Mouse (Mus musculus) CH12.LX (cell line): Measurements from ENCODE around the gene Gm17334. TPM values are rescaled to one million over a fixed set of nuclear protein-coding genes. Genes with fewer than 3 reads are reported as not detected.

ENCODE experiments used
- DNase-seq: peaks from one replicate; pipeline ENCODE4 v3.0.0-alpha.2; 2013; ENCODE audit errors: extremely low read depth
- H3K27ac ChIP-seq: 2 replicates; pipeline ENCODE4 v1.5.1; 2012; ENCODE audit warnings: low read depth, mild to moderate bottlenecking, control low read depth, moderate library complexity; ENCODE audit not compliant: insufficient read depth
- H3K27me3 ChIP-seq: replicated peaks from 2 replicates; pipeline ENCODE3; 2012; ENCODE audit warnings: inconsistent platforms
- H3K36me3 ChIP-seq, 2 experiments: replicated peaks in 1 of 2; 2 replicates each; pipeline versions ENCODE3 to v1.6.1; 2012; ENCODE audit warnings: inconsistent platforms in 1 of 2, low read length in 1 of 2, mild to moderate bottlenecking in 1 of 2, mixed read lengths in 1 of 2, moderate library complexity in 1 of 2; ENCODE audit not compliant: control insufficient read depth in 1 of 2, insufficient read depth in 1 of 2
- H3K4me1 ChIP-seq, 2 experiments: 2 replicates each; pipeline ENCODE4 v1.6.1; 2012; ENCODE audit warnings: inconsistent platforms in 1 of 2, moderate library complexity in 1 of 2; ENCODE audit not compliant: insufficient read depth in 2 of 2, control insufficient read depth in 1 of 2
- H3K4me2 ChIP-seq: 2 replicates; pipeline ENCODE4 v1.6.1; 2012; ENCODE audit warnings: low read depth, mild to moderate bottlenecking, control low read depth; ENCODE audit not compliant: poor library complexity, insufficient read depth, severe bottlenecking
- H3K4me3 ChIP-seq, 3 experiments: fragments of 150-350 bp in 1 of 3; sonication (generic) in 1 of 3; replicated peaks in 1 of 3; 2 replicates each; pipeline versions ENCODE3 to v1.5.1; 2011 to 2012; ENCODE audit warnings: low read depth in 2 of 3, low read length in 2 of 3, mild to moderate bottlenecking in 2 of 3, moderate library complexity in 2 of 3, control low read depth in 1 of 3, improper control_type of control experiment in 1 of 3, inconsistent platforms in 1 of 3, mixed read lengths in 1 of 3; ENCODE audit not compliant: poor library complexity in 1 of 3
- H3K79me2 ChIP-seq: replicated peaks from 2 replicates; pipeline ENCODE4 v1.6.1; 2012; ENCODE audit warnings: mild to moderate bottlenecking, moderate library complexity; ENCODE audit not compliant: control insufficient read depth, poor library complexity, insufficient read depth, severe bottlenecking; ENCODE audit errors: extremely low read depth
- H3K9ac ChIP-seq: 2 replicates; pipeline ENCODE4 v1.6.1; 2012; ENCODE audit warnings: low read depth, mild to moderate bottlenecking, control low read depth, moderate library complexity; ENCODE audit not compliant: insufficient read depth
- H3K9me3 ChIP-seq: replicated peaks from 2 replicates; pipeline ENCODE3; 2012; ENCODE audit warnings: low read length, inconsistent platforms, mixed read lengths
- BHLHE40 ChIP-seq: IDR thresholded peaks from 2 replicates; pipeline ENCODE4 v1.6.1; 2011; ENCODE audit warnings: mild to moderate bottlenecking, low read depth, low read length, improper control_type of control experiment
- CHD1 ChIP-seq: IDR thresholded peaks from 2 replicates; pipeline ENCODE4 v1.6.1; 2012; ENCODE audit warnings: low read depth, low read length, improper control_type of control experiment, inconsistent platforms
- CHD2 ChIP-seq: IDR thresholded peaks from 2 replicates; pipeline ENCODE4 v1.6.1; 2011; ENCODE audit warnings: low read length, improper control_type of control experiment
- CTCF ChIP-seq, 2 experiments: IDR thresholded peaks in 1 of 2; conservative IDR thresholded peaks in 1 of 2; 2 replicates each; pipeline ENCODE4 v1.5.1; 2011 to 2012; ENCODE audit warnings: low read depth in 2 of 2, low read length in 2 of 2, improper control_type of control experiment in 1 of 2, inconsistent platforms in 1 of 2, mild to moderate bottlenecking in 1 of 2, moderate library complexity in 1 of 2
- E2F4 ChIP-seq: IDR thresholded peaks from 2 replicates; pipeline ENCODE4 v1.6.1; 2011; ENCODE audit warnings: low read depth, low read length, improper control_type of control experiment; ENCODE audit not compliant: insufficient replicate concordance
- ELF1 ChIP-seq: IDR thresholded peaks from 2 replicates; pipeline ENCODE4 v1.6.1; 2014; ENCODE audit warnings: low read depth, mild to moderate bottlenecking, inconsistent platforms, low read length, improper control_type of control experiment
- EP300 ChIP-seq: IDR thresholded peaks from 2 replicates; pipeline ENCODE4 v1.6.1; 2011; ENCODE audit warnings: low read length, improper control_type of control experiment
- ETS1 ChIP-seq: conservative IDR thresholded peaks from 2 replicates; pipeline ENCODE4 v1.6.1; 2012; ENCODE audit warnings: low read depth, mild to moderate bottlenecking, inconsistent platforms, low read length, improper control_type of control experiment, moderate library complexity
- GABPA ChIP-seq: IDR thresholded peaks from 2 replicates; pipeline ENCODE4 v1.6.1; 2012; ENCODE audit warnings: low read depth, low read length, improper control_type of control experiment, inconsistent platforms; ENCODE audit not compliant: insufficient replicate concordance
- HCFC1 ChIP-seq: IDR thresholded peaks from 2 replicates; pipeline ENCODE4 v1.6.1; 2012; ENCODE audit warnings: low read depth, mild to moderate bottlenecking, inconsistent platforms, low read length, improper control_type of control experiment
- IRF4 ChIP-seq: IDR thresholded peaks from 2 replicates; pipeline ENCODE4 v1.6.1; 2014; ENCODE audit warnings: low read depth, mild to moderate bottlenecking, inconsistent platforms, low read length, improper control_type of control experiment
- JUN ChIP-seq: IDR thresholded peaks from 2 replicates; pipeline ENCODE4 v1.6.1; 2011; ENCODE audit warnings: low read depth, mild to moderate bottlenecking, low read length, improper control_type of control experiment, moderate library complexity; ENCODE audit not compliant: insufficient read depth
- JUND ChIP-seq: conservative IDR thresholded peaks from 2 replicates; pipeline ENCODE4 v1.6.1; 2011; ENCODE audit warnings: low read depth, low read length, improper control_type of control experiment
- KAT2A ChIP-seq: IDR thresholded peaks from 2 replicates; pipeline ENCODE4 v1.6.1; 2012; ENCODE audit warnings: low read length, improper control_type of control experiment, inconsistent platforms; ENCODE audit not compliant: insufficient replicate concordance
- MAFK ChIP-seq: IDR thresholded peaks from 2 replicates; pipeline ENCODE4 v1.6.1; 2011; ENCODE audit warnings: low read length, improper control_type of control experiment; ENCODE audit not compliant: insufficient replicate concordance
- MAX ChIP-seq: IDR thresholded peaks from 2 replicates; pipeline ENCODE4 v1.6.1; 2011; ENCODE audit warnings: low read length, improper control_type of control experiment
- MAZ ChIP-seq: IDR thresholded peaks from 2 replicates; pipeline ENCODE4 v1.6.1; 2012; ENCODE audit warnings: low read depth, mild to moderate bottlenecking, inconsistent platforms, low read length, improper control_type of control experiment, moderate library complexity
- MEF2A ChIP-seq: IDR thresholded peaks from 2 replicates; pipeline ENCODE4 v1.6.1; 2014; ENCODE audit warnings: low read depth, mild to moderate bottlenecking, inconsistent platforms, low read length, improper control_type of control experiment, borderline replicate concordance
- MXI1 ChIP-seq: IDR thresholded peaks from 2 replicates; pipeline ENCODE4 v1.6.1; 2011; ENCODE audit warnings: mild to moderate bottlenecking, low read depth, low read length, improper control_type of control experiment
- MYC ChIP-seq: IDR thresholded peaks from 2 replicates; pipeline ENCODE4 v1.6.1; 2011; ENCODE audit warnings: low read depth, mild to moderate bottlenecking, improper control_type of control experiment, low read length
- NELFE ChIP-seq: IDR thresholded peaks from 2 replicates; pipeline ENCODE4 v1.6.1; 2011; ENCODE audit warnings: low read depth, low read length, improper control_type of control experiment
- NRF1 ChIP-seq: IDR thresholded peaks from 2 replicates; pipeline ENCODE4 v1.6.1; 2014; ENCODE audit warnings: low read depth, mild to moderate bottlenecking, inconsistent platforms, low read length, improper control_type of control experiment, moderate library complexity
- PAX5 ChIP-seq: IDR thresholded peaks from 2 replicates; pipeline ENCODE4 v1.6.1; 2012; ENCODE audit warnings: low read length, inconsistent platforms, mixed read lengths
- POLR2A ChIP-seq: IDR thresholded peaks from 2 replicates; pipeline ENCODE4 v1.6.1; 2011; ENCODE audit warnings: low read depth, mild to moderate bottlenecking, improper control_type of control experiment, low read length
- POLR2AphosphoS2 ChIP-seq: IDR thresholded peaks from 2 replicates; pipeline ENCODE4 v1.6.1; 2011; ENCODE audit warnings: low read depth, low read length, improper control_type of control experiment
- RAD21 ChIP-seq: IDR thresholded peaks from 2 replicates; pipeline ENCODE4 v1.6.1; 2011; ENCODE audit warnings: low read depth, mild to moderate bottlenecking, low read length, improper control_type of control experiment, moderate library complexity
- RCOR1 ChIP-seq: conservative IDR thresholded peaks from 2 replicates; pipeline ENCODE4 v1.6.1; 2012; ENCODE audit warnings: low read depth, mild to moderate bottlenecking, inconsistent platforms, low read length, improper control_type of control experiment
- SIN3A ChIP-seq: IDR thresholded peaks from 2 replicates; pipeline ENCODE4 v1.6.1; 2012; ENCODE audit warnings: low read length, improper control_type of control experiment, inconsistent platforms
- SMC3 ChIP-seq: IDR thresholded peaks from 2 replicates; pipeline ENCODE4 v1.6.1; 2011; ENCODE audit warnings: low read depth, low read length, improper control_type of control experiment
- TBP ChIP-seq: conservative IDR thresholded peaks from 2 replicates; pipeline ENCODE4 v1.6.1; 2011; ENCODE audit warnings: low read depth, low read length, improper control_type of control experiment
- TCF12 ChIP-seq: IDR thresholded peaks from 2 replicates; pipeline ENCODE4 v1.6.1; 2014; ENCODE audit warnings: low read depth, mild to moderate bottlenecking, inconsistent platforms, low read length, improper control_type of control experiment
- UBTF ChIP-seq: IDR thresholded peaks from 2 replicates; pipeline ENCODE4 v1.6.1; 2012; ENCODE audit warnings: low read depth, mild to moderate bottlenecking, inconsistent platforms, low read length, improper control_type of control experiment, moderate library complexity
- USF1 ChIP-seq: IDR thresholded peaks from 2 replicates; pipeline ENCODE4 v1.6.1; 2014; ENCODE audit warnings: low read depth, mild to moderate bottlenecking, inconsistent platforms, low read length, improper control_type of control experiment
- USF2 ChIP-seq: conservative IDR thresholded peaks from 2 replicates; pipeline ENCODE4 v1.6.1; 2011; ENCODE audit warnings: low read depth, low read length, improper control_type of control experiment
- ZC3H11A ChIP-seq: IDR thresholded peaks from 2 replicates; pipeline ENCODE4 v1.6.1; 2012; ENCODE audit warnings: low read depth, mild to moderate bottlenecking, inconsistent platforms, low read length, improper control_type of control experiment
- ZKSCAN1 ChIP-seq: IDR thresholded peaks from 2 replicates; pipeline ENCODE4 v1.6.1; 2012; ENCODE audit warnings: low read depth, inconsistent platforms, low read length, improper control_type of control experiment, borderline replicate concordance
- ZMIZ1 ChIP-seq: IDR thresholded peaks from 2 replicates; pipeline ENCODE4 v1.6.1; 2012; ENCODE audit warnings: low read depth, mild to moderate bottlenecking, inconsistent platforms, low read length, improper control_type of control experiment
- ZNF384 ChIP-seq: IDR thresholded peaks from 2 replicates; pipeline ENCODE4 v1.6.1; 2012; ENCODE audit warnings: low read depth, low read length, improper control_type of control experiment, inconsistent platforms
- dilution Hi-C: fragments of 300-500 bp; cut with MboI; formaldehyde crosslinking; loops from 2 replicates; pipeline ENCODE4 v1.14.3; 2020; ENCODE audit warnings: low sequenced_read_pairs; ENCODE audit not compliant: extremely low pct_unique_long_range_greater_than_20kb, extremely low pct_ligation_motif_present
- in situ Hi-C: fragments of 300-500 bp; cut with MboI; formaldehyde crosslinking; loops from 3 replicates; pipeline ENCODE4 v1.14.3; 2019; ENCODE audit warnings: low sequenced_read_pairs, low pct_ligation_motif_present, low pct_unique_long_range_greater_than_20kb, mixed read lengths
- polyA plus RNA-seq: library from polyadenylated mRNA; unstranded; fragments of >175 nt; gene quantifications from 2 replicates; pipeline ENCODE4 v1.2.1, GENCODE M21; 2012; ENCODE audit warnings: low read depth; ENCODE audit not compliant: insufficient read length
- total RNA-seq, 2 experiments: library from RNA; depleted of rRNA; stranded (reverse); fragments of 300-350 nt in 1 of 2; fragments of >200 nt in 1 of 2; gene quantifications; 2 replicates each; pipeline ENCODE4 v1.2.3; 2012 to 2014

Gm17334 gene
- total and polyA plus RNA-seq, 3 experiments: 0.47 to 0.72 TPM; not detected in 1

DNA sequence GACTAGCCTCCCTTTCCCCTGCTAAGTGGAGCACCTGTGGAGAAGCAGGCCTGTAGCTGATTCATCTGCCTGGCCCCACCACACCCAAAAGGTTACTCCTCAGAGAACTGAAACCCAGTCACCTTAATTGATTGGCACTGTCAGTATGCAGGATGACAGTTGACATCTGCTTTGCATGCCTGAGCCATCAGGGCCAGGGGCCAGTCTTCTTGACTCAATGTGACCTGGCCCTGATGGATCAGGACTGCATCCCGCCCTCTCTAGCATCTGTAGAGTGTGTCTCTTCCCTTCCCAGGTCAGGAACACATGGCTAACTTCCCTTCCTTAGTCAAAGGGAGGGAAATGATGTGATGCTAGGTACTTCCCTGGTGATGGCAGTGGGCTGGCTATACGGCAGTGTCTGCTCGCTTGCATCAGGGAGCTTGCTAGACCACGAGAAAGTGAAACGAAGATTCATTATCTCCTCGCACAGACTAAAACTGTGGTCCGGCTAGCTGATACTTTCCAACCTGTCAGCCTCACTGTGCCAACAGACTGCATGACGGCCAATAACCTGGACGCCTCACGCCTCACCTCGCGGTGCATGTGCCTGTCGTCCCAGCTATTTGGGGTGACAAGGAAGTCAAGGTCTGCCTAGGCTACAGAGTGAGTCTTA, 47.7 kb upstream of the Gm17334 start:
- TF ChIP-seq SIN3A (peak; percentile 57; the same call in 1 of the 2 replicates), NRF1 (no peak), KAT2A (0 out of 2 replicates have a peak, but pooled peaks have one; percentile 37), IRF4 (peak; percentile 96), MYC (peak; percentile 83), ELF1 (no peak), MXI1 (peak; percentile 79; the same call in 1 of the 2 replicates), USF1 (no peak), TBP (0 out of 2 replicates have a peak, but pooled peaks have one; percentile 48), NELFE (0 out of 2 replicates have a peak, but pooled peaks have one; percentile 46), TCF12 (peak; percentile 95), SMC3 (no peak; the same call in 1 of the 2 replicates), EP300 (peak; percentile 84), MAX (0 out of 2 replicates have a peak, but pooled peaks have one; percentile 68), MAZ (peak; percentile 60), POLR2A (peak; percentile 61), JUN (peak; percentile 41; the same call in 1 of the 2 replicates), RCOR1 (peak; percentile 64; the same call in 1 of the 2 replicates), HCFC1 (no peak), JUND (no peak), PAX5 (no peak), CHD1 (no peak; the same call in 1 of the 2 replicates), CTCF (conservative IDR thresholded peaks at IDR 0.05 in 1 of 2, IDR thresholded peaks at IDR 0.05 in 1 of 2; ENCODE audit: low read depth in 2 of 2, low read length in 2 of 2) (no peak), POLR2AphosphoS2 (no peak), RAD21 (no peak), MEF2A (peak; percentile 87), ZMIZ1 (0 out of 2 replicates have a peak, but pooled peaks have one; percentile 69), GABPA (no peak), ZNF384 (no peak), ETS1 (peak; percentile 86), ZKSCAN1 (no peak), CHD2 (peak; percentile 29; the same call in 1 of the 2 replicates), E2F4 (no peak), MAFK (no peak), BHLHE40 (peak; percentile 80), ZC3H11A (no peak), USF2 (no peak), UBTF (0 out of 2 replicates have a peak, but pooled peaks have one; percentile 10)
- H3K36me3 ChIP-seq: no peaks in the 10 kb centered on the region

More for the DNA sequence above, 47.7 kb upstream of the Gm17334 start:
- in situ Hi-C loops (no loop called here), dilution Hi-C loops (no loop called here)
- Histone ChIP-seq H3K27ac (peak overlapping the region; percentile 100), H3K9me3 (no peaks in the 10 kb centered on the region), H3K4me3 (peak overlapping the region; percentile 2 to 65 (median 2)), H3K27me3 (no peaks in the 10 kb centered on the region), H3K4me1 (peaks cover 51 to 81% of the 10 kb centered on the region in 2 experiments), H3K9ac (peak overlapping the region; percentile 54), H3K79me2 (no peaks in the 10 kb centered on the region), H3K4me2 (peak overlapping the region; percentile 84)
- peak; percentile 86 for DNase-seq
